Comparison of ENCODE assay signal across 30 mouse cellular contexts in the genomic region with DNA sequence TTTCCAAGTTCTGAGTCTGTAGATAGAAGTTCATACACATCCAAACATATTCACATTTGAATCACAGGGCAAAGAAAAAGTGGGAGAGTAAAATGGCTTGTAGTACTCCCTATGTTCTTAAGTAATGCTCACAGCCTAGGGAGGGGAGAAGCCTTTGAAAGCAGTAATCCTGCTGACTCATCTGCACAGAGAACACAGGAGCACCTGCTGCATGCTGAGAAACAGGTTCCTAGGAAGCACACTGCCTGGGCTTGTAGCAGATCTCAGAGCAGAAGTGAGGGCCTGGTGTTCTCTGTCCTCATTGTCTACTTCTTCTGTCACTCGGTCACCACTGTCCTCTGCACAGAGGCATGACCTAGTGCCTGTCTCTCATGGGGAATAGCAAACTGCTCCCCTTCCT. TPM values are rescaled to one million over a fixed set of nuclear protein-coding genes. Genes with fewer than 3 reads are reported as not detected.
"Had no signal": no experiment of that assay in that cellular context is flagged by ENCODE, and none has a peak within 500 bp of the region (broad histone marks: within the 10 kb centered on the region; RNA-seq: fewer than 3 reads in every experiment).

No protein-coding gene starts in this region.

RNA-seq across cellular contexts. Expression of a gene that starts 34.3 kb away (rescaled TPM):
- total RNA-seq: gastrocnemius, adult 2 months; gastrocnemius, postnatal 25 days; gastrocnemius, postnatal 4 days; heart, adult 2 months; heart, postnatal 14 days; heart, postnatal 36 days; layer of hippocampus, adult 2 months; layer of hippocampus, postnatal 10 days; layer of hippocampus, postnatal 25 days; left cerebral cortex, adult 2 months; left cerebral cortex, postnatal 14 days; left cerebral cortex, postnatal 36 days had no signal
- polyA plus RNA-seq: heart, adult 2 months; heart, embryonic 11.5 days; heart, embryonic 13.5 days; heart, embryonic 15.5 days; heart, postnatal 0 days; hindbrain, embryonic 10.5 days; hindbrain, embryonic 12.5 days; hindbrain, embryonic 14.5 days; hindbrain, embryonic 16.5 days; inflammation-experienced regulatory T-cells, adult 6 months; intestine, postnatal 0 days; kidney, embryonic 14.5 days; kidney, embryonic 16.5 days; limb, embryonic 10.5 days; limb, embryonic 12.5 days had no signal

RNA-seq across cellular contexts. Expression of a gene that starts 56.4 kb away (rescaled TPM):
- total RNA-seq: gastrocnemius, adult 2 months; gastrocnemius, postnatal 10 days; gastrocnemius, postnatal 25 days; gastrocnemius, postnatal 4 days; heart, adult 2 months; heart, postnatal 14 days; heart, postnatal 36 days; layer of hippocampus, adult 2 months; layer of hippocampus, postnatal 10 days; layer of hippocampus, postnatal 25 days; left cerebral cortex, adult 2 months; left cerebral cortex, postnatal 14 days; left cerebral cortex, postnatal 36 days had no signal
- polyA plus RNA-seq: frontal cortex, adult 2 months; heart, adult 2 months; heart, embryonic 11.5 days; heart, embryonic 13.5 days; heart, embryonic 15.5 days; heart, postnatal 0 days; hindbrain, embryonic 10.5 days; hindbrain, embryonic 12.5 days; hindbrain, embryonic 14.5 days; hindbrain, embryonic 16.5 days; inflammation-experienced regulatory T-cells, adult 6 months; intestine, postnatal 0 days; kidney, embryonic 14.5 days; kidney, embryonic 16.5 days; limb, embryonic 10.5 days; limb, embryonic 12.5 days; limb, embryonic 14.5 days; liver, embryonic 11.5 days had no signal
